In the genomic region with DNA sequence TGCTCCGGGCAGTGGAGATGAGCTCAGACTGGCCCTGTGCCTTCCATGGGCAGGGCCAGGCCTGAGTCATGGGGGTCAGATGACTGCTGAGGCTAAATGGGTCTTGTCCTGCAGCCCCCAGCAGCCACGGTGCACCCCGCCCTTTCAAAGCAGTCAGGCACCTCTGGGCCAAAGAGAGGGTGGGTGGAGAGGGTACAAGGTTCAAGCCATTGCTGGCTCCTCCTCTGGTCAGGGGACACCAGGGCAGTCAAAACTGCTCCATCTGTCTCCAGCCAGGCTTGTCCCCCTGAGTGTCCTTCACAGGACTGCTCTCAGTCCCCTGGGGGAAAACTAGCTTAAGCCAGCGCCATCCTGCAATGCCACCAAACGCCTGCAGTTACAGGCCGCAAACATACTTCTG, we compare ENCODE assay signal across 14 mouse cellular contexts. TPM values are rescaled to one million over a fixed set of nuclear protein-coding genes. Genes with fewer than 3 reads are reported as not detected.
DNase-seq lines count a peak whose midpoint lies in the region; ATAC-seq and TF ChIP-seq lines count a peak whose summit lies in the region.
"Had no signal": no experiment of that assay in that cellular context is flagged by ENCODE, and none has a peak within 500 bp of the region (broad histone marks: within the 10 kb centered on the region; RNA-seq: fewer than 3 reads in every experiment).

No protein-coding gene starts in this region.

- TF ChIP-seq POLR2A in myocyte (IDR thresholded peaks at IDR 0.05; ENCODE audit: insufficient read length, low read depth): no peak

- no peaks in the 10 kb centered on the region for H3K79me2 ChIP-seq in myocyte (ENCODE audit: control insufficient read depth, insufficient read depth)

- no peak overlapping the region for H3K9ac ChIP-seq in hindbrain, embryonic 15.5 days
- H3K9ac ChIP-seq in hindbrain, postnatal 0 days (replicated peaks; ENCODE audit: low read length): no peak overlapping the region
- H3K9ac ChIP-seq: heart, embryonic 13.5 days had no signal

- H3K4me2 ChIP-seq in hindbrain, embryonic 15.5 days: no peak overlapping the region
- H3K4me2 ChIP-seq in hindbrain, postnatal 0 days (ENCODE audit: low read depth, low read length): no peak overlapping the region
- peak overlapping the region; percentile 30 for H3K4me2 ChIP-seq in myocyte (ENCODE audit: low read depth)
- H3K4me2 ChIP-seq: heart, embryonic 13.5 days had no signal

- WGBS in hindbrain, embryonic 15.5 days: 86% methylated on average over 6 of the region's 6 CpGs
- WGBS in hindbrain, postnatal 0 days: 79% methylated on average over 6 of the region's 6 CpGs

- TF ChIP-seq CTCF in hindbrain, postnatal 0 days (IDR thresholded peaks at IDR 0.05; ENCODE audit: low read depth): no peak

- no peak overlapping the region for H3ac ChIP-seq in myocyte (ENCODE audit: control insufficient read depth, insufficient read length)

- no peak overlapping the region for H3K4me3 ChIP-seq in hindbrain, embryonic 15.5 days
- no peak overlapping the region for H3K4me3 ChIP-seq in hindbrain, postnatal 0 days (ENCODE audit: low read length)
- no peak overlapping the region for H3K4me3 ChIP-seq in myocyte
- H3K4me3 ChIP-seq: heart, embryonic 13.5 days had no signal

- no peaks in the 10 kb centered on the region for H3K9me3 ChIP-seq in hindbrain, embryonic 15.5 days
- H3K9me3 ChIP-seq in hindbrain, postnatal 0 days (ENCODE audit: low read length): no peaks in the 10 kb centered on the region
- H3K9me3 ChIP-seq: heart, embryonic 13.5 days had no signal

- 0 out of 2 replicates have a peak, but pooled peaks have one; percentile 4 for ATAC-seq in hindbrain, embryonic 15.5 days (ENCODE audit: low FRiP score, low read depth)
- no peak for ATAC-seq in hindbrain, postnatal 0 days

- H3K36me3 ChIP-seq in hindbrain, embryonic 15.5 days: no peaks in the 10 kb centered on the region
- no peaks in the 10 kb centered on the region for H3K36me3 ChIP-seq in hindbrain, postnatal 0 days (ENCODE audit: insufficient read depth, low read length)
- no peaks in the 10 kb centered on the region for H3K36me3 ChIP-seq in myocyte (ENCODE audit: control insufficient read depth, insufficient read depth)
- H3K36me3 ChIP-seq: heart, embryonic 13.5 days had no signal

- H3K27me3 ChIP-seq in hindbrain, embryonic 15.5 days: peaks cover under 1% of the 10 kb centered on the region; the same call in 1 of the 2 replicates
- no peaks in the 10 kb centered on the region for H3K27me3 ChIP-seq in hindbrain, postnatal 0 days (ENCODE audit: insufficient read depth, low read length)
- no peaks in the 10 kb centered on the region for H3K27me3 ChIP-seq in myocyte (ENCODE audit: control insufficient read depth, insufficient read depth, insufficient read length)

- DNase-seq in hindbrain, postnatal 0 days (ENCODE audit: low spot score): no peak
- DNase-seq in kidney, adult 18-20 months: peak; percentile 66
- peak; percentile 78 to 88 for DNase-seq in kidney, postnatal 36 days
- no peak for DNase-seq in urinary bladder, postnatal 10 days (ENCODE audit: low spot score)
- DNase-seq in layer of hippocampus, postnatal 14 days (ENCODE audit: low spot score in 2 of 2): no peak
- DNase-seq in right cerebral cortex, postnatal 10 days (ENCODE audit: low spot score in 2 of 2): no peak
- DNase-seq: cerebellum, adult 18-20 months; layer of hippocampus, adult 9-11 months; left cerebral cortex, postnatal 4 days; lung, postnatal 10 days had no signal

- no peaks in the 10 kb centered on the region for H3K4me1 ChIP-seq in hindbrain, embryonic 15.5 days (replicated peaks)
- H3K4me1 ChIP-seq in hindbrain, postnatal 0 days (ENCODE audit: insufficient read depth, low read length): no peaks in the 10 kb centered on the region

- no peak overlapping the region for H3K27ac ChIP-seq in hindbrain, embryonic 15.5 days (replicated peaks)
- H3K27ac ChIP-seq in hindbrain, postnatal 0 days: no peak overlapping the region
- H3K27ac ChIP-seq: heart, embryonic 13.5 days had no signal

TF ChIP-seq in myocyte, 11 proteins besides CTCF, POLR2A, EP300 and RAD21:
- no peak for TF ChIP-seq TCF3 (IDR thresholded peaks at IDR 0.05; ENCODE audit: insufficient read length, low read depth)
- TF ChIP-seq USF1 (IDR thresholded peaks at IDR 0.05; ENCODE audit: low read depth): peak; percentile 15
TF ChIP-seq in myocyte: peak in this region for 1.

RNA-seq across cellular contexts. Expression of gene Tac4, which starts 9.2 kb away (rescaled TPM):
- not detected in 2 replicates for polyA plus RNA-seq in hindbrain, embryonic 15.5 days (2015; fragmentation: Nextera tagmentation; extraction: Ambion mirVana)
- not detected in 2 replicates for total RNA-seq in hindbrain, postnatal 0 days (2014; rRNA removed)
- polyA plus RNA-seq in hindbrain, postnatal 0 days (2015; fragmentation: Nextera tagmentation; extraction: Ambion mirVana): not detected in 2 replicates
- 8.3 TPM for polyA plus RNA-seq in myocyte (2012; fragmentation: generic; extraction: Trizol)
- not detected for total RNA-seq in layer of hippocampus, postnatal 14 days (2021)
- total RNA-seq: left cerebral cortex, postnatal 4 days had no signal
- polyA plus RNA-seq: activated CD4-positive, CD25-positive, alpha-beta regulatory T cell, adult 4 months; heart, embryonic 13.5 days had no signal

RNA-seq across cellular contexts. Expression of gene Kat7, which starts 57.9 kb away (rescaled TPM):
- 60.5 and 66.2 TPM in 2 replicates for polyA plus RNA-seq in hindbrain, embryonic 15.5 days (2015; fragmentation: Nextera tagmentation; extraction: Ambion mirVana)
- 64.4 and 69.0 TPM in 2 replicates for total RNA-seq in hindbrain, postnatal 0 days (2014; rRNA removed)
- polyA plus RNA-seq in hindbrain, postnatal 0 days (2015; fragmentation: Nextera tagmentation; extraction: Ambion mirVana): 59.0 and 66.6 TPM in 2 replicates
- polyA plus RNA-seq in myocyte (2012; fragmentation: generic; extraction: Trizol): 52.2 TPM
- 10 to 100 TPM; 63.8 to 68.7 TPM for total RNA-seq in layer of hippocampus, postnatal 14 days (2021)

Comparison
In these comparisons a context has a peak if more than half of its experiments do, and no peak if none do; other contexts are left out.
1. DNase-seq: peak in kidney, adult 18-20 months (single experiment) and kidney, postnatal 36 days (2 of 2); none in hindbrain, postnatal 0 days (single experiment), urinary bladder, postnatal 10 days (single experiment), layer of hippocampus, postnatal 14 days (0 of 2) and right cerebral cortex, postnatal 10 days (0 of 2).